Mouse (Mus musculus) CH12.LX (cell line): ENCODE measurements around the gene Smtnl2. TPM values are rescaled to one million over a fixed set of nuclear protein-coding genes. Genes with fewer than 3 reads are reported as not detected.

Source experiments
- DNase-seq: peaks from one replicate; pipeline ENCODE4 v3.0.0-alpha.2; 2013; ENCODE audit errors: extremely low read depth
- H3K27ac ChIP-seq: 2 replicates; pipeline ENCODE4 v1.5.1; 2012; ENCODE audit warnings: low read depth, mild to moderate bottlenecking, control low read depth, moderate library complexity; ENCODE audit not compliant: insufficient read depth
- H3K27me3 ChIP-seq: replicated peaks from 2 replicates; pipeline ENCODE3; 2012; ENCODE audit warnings: inconsistent platforms
- H3K36me3 ChIP-seq, 2 experiments: replicated peaks in 1 of 2; 2 replicates each; pipeline versions ENCODE3 to v1.6.1; 2012; ENCODE audit warnings: inconsistent platforms in 1 of 2, low read length in 1 of 2, mild to moderate bottlenecking in 1 of 2, mixed read lengths in 1 of 2, moderate library complexity in 1 of 2; ENCODE audit not compliant: control insufficient read depth in 1 of 2, insufficient read depth in 1 of 2
- H3K4me1 ChIP-seq, 2 experiments: 2 replicates each; pipeline ENCODE4 v1.6.1; 2012; ENCODE audit warnings: inconsistent platforms in 1 of 2, moderate library complexity in 1 of 2; ENCODE audit not compliant: insufficient read depth in 2 of 2, control insufficient read depth in 1 of 2
- H3K4me2 ChIP-seq: 2 replicates; pipeline ENCODE4 v1.6.1; 2012; ENCODE audit warnings: low read depth, mild to moderate bottlenecking, control low read depth; ENCODE audit not compliant: poor library complexity, insufficient read depth, severe bottlenecking
- H3K4me3 ChIP-seq, 3 experiments: fragments of 150-350 bp in 1 of 3; sonication (generic) in 1 of 3; replicated peaks in 1 of 3; 2 replicates each; pipeline versions ENCODE3 to v1.5.1; 2011 to 2012; ENCODE audit warnings: low read depth in 2 of 3, low read length in 2 of 3, mild to moderate bottlenecking in 2 of 3, moderate library complexity in 2 of 3, control low read depth in 1 of 3, improper control_type of control experiment in 1 of 3, inconsistent platforms in 1 of 3, mixed read lengths in 1 of 3; ENCODE audit not compliant: poor library complexity in 1 of 3
- H3K79me2 ChIP-seq: replicated peaks from 2 replicates; pipeline ENCODE4 v1.6.1; 2012; ENCODE audit warnings: mild to moderate bottlenecking, moderate library complexity; ENCODE audit not compliant: control insufficient read depth, poor library complexity, insufficient read depth, severe bottlenecking; ENCODE audit errors: extremely low read depth
- H3K9ac ChIP-seq: 2 replicates; pipeline ENCODE4 v1.6.1; 2012; ENCODE audit warnings: low read depth, mild to moderate bottlenecking, control low read depth, moderate library complexity; ENCODE audit not compliant: insufficient read depth
- H3K9me3 ChIP-seq: replicated peaks from 2 replicates; pipeline ENCODE3; 2012; ENCODE audit warnings: low read length, inconsistent platforms, mixed read lengths
- BHLHE40 ChIP-seq: IDR thresholded peaks from 2 replicates; pipeline ENCODE4 v1.6.1; 2011; ENCODE audit warnings: mild to moderate bottlenecking, low read depth, low read length, improper control_type of control experiment
- CTCF ChIP-seq, 2 experiments: IDR thresholded peaks in 1 of 2; conservative IDR thresholded peaks in 1 of 2; 2 replicates each; pipeline ENCODE4 v1.5.1; 2011 to 2012; ENCODE audit warnings: low read depth in 2 of 2, low read length in 2 of 2, improper control_type of control experiment in 1 of 2, inconsistent platforms in 1 of 2, mild to moderate bottlenecking in 1 of 2, moderate library complexity in 1 of 2
- ELF1 ChIP-seq: IDR thresholded peaks from 2 replicates; pipeline ENCODE4 v1.6.1; 2014; ENCODE audit warnings: low read depth, mild to moderate bottlenecking, inconsistent platforms, low read length, improper control_type of control experiment
- ETS1 ChIP-seq: conservative IDR thresholded peaks from 2 replicates; pipeline ENCODE4 v1.6.1; 2012; ENCODE audit warnings: low read depth, mild to moderate bottlenecking, inconsistent platforms, low read length, improper control_type of control experiment, moderate library complexity
- IRF4 ChIP-seq: IDR thresholded peaks from 2 replicates; pipeline ENCODE4 v1.6.1; 2014; ENCODE audit warnings: low read depth, mild to moderate bottlenecking, inconsistent platforms, low read length, improper control_type of control experiment
- JUND ChIP-seq: conservative IDR thresholded peaks from 2 replicates; pipeline ENCODE4 v1.6.1; 2011; ENCODE audit warnings: low read depth, low read length, improper control_type of control experiment
- KAT2A ChIP-seq: IDR thresholded peaks from 2 replicates; pipeline ENCODE4 v1.6.1; 2012; ENCODE audit warnings: low read length, improper control_type of control experiment, inconsistent platforms; ENCODE audit not compliant: insufficient replicate concordance
- MAX ChIP-seq: IDR thresholded peaks from 2 replicates; pipeline ENCODE4 v1.6.1; 2011; ENCODE audit warnings: low read length, improper control_type of control experiment
- MEF2A ChIP-seq: IDR thresholded peaks from 2 replicates; pipeline ENCODE4 v1.6.1; 2014; ENCODE audit warnings: low read depth, mild to moderate bottlenecking, inconsistent platforms, low read length, improper control_type of control experiment, borderline replicate concordance
- NELFE ChIP-seq: IDR thresholded peaks from 2 replicates; pipeline ENCODE4 v1.6.1; 2011; ENCODE audit warnings: low read depth, low read length, improper control_type of control experiment
- PAX5 ChIP-seq: IDR thresholded peaks from 2 replicates; pipeline ENCODE4 v1.6.1; 2012; ENCODE audit warnings: low read length, inconsistent platforms, mixed read lengths
- POLR2AphosphoS2 ChIP-seq: IDR thresholded peaks from 2 replicates; pipeline ENCODE4 v1.6.1; 2011; ENCODE audit warnings: low read depth, low read length, improper control_type of control experiment
- RAD21 ChIP-seq: IDR thresholded peaks from 2 replicates; pipeline ENCODE4 v1.6.1; 2011; ENCODE audit warnings: low read depth, mild to moderate bottlenecking, low read length, improper control_type of control experiment, moderate library complexity
- RCOR1 ChIP-seq: conservative IDR thresholded peaks from 2 replicates; pipeline ENCODE4 v1.6.1; 2012; ENCODE audit warnings: low read depth, mild to moderate bottlenecking, inconsistent platforms, low read length, improper control_type of control experiment
- SIN3A ChIP-seq: IDR thresholded peaks from 2 replicates; pipeline ENCODE4 v1.6.1; 2012; ENCODE audit warnings: low read length, improper control_type of control experiment, inconsistent platforms
- UBTF ChIP-seq: IDR thresholded peaks from 2 replicates; pipeline ENCODE4 v1.6.1; 2012; ENCODE audit warnings: low read depth, mild to moderate bottlenecking, inconsistent platforms, low read length, improper control_type of control experiment, moderate library complexity
- USF1 ChIP-seq: IDR thresholded peaks from 2 replicates; pipeline ENCODE4 v1.6.1; 2014; ENCODE audit warnings: low read depth, mild to moderate bottlenecking, inconsistent platforms, low read length, improper control_type of control experiment
- ZKSCAN1 ChIP-seq: IDR thresholded peaks from 2 replicates; pipeline ENCODE4 v1.6.1; 2012; ENCODE audit warnings: low read depth, inconsistent platforms, low read length, improper control_type of control experiment, borderline replicate concordance
- ZMIZ1 ChIP-seq: IDR thresholded peaks from 2 replicates; pipeline ENCODE4 v1.6.1; 2012; ENCODE audit warnings: low read depth, mild to moderate bottlenecking, inconsistent platforms, low read length, improper control_type of control experiment
- ZNF384 ChIP-seq: IDR thresholded peaks from 2 replicates; pipeline ENCODE4 v1.6.1; 2012; ENCODE audit warnings: low read depth, low read length, improper control_type of control experiment, inconsistent platforms
- dilution Hi-C: fragments of 300-500 bp; cut with MboI; formaldehyde crosslinking; loops from 2 replicates; pipeline ENCODE4 v1.14.3; 2020; ENCODE audit warnings: low sequenced_read_pairs; ENCODE audit not compliant: extremely low pct_unique_long_range_greater_than_20kb, extremely low pct_ligation_motif_present
- in situ Hi-C: fragments of 300-500 bp; cut with MboI; formaldehyde crosslinking; loops from 3 replicates; pipeline ENCODE4 v1.14.3; 2019; ENCODE audit warnings: low sequenced_read_pairs, low pct_ligation_motif_present, low pct_unique_long_range_greater_than_20kb, mixed read lengths
- polyA plus RNA-seq: library from polyadenylated mRNA; unstranded; fragments of >175 nt; gene quantifications from 2 replicates; pipeline ENCODE4 v1.2.1, GENCODE M21; 2012; ENCODE audit warnings: low read depth; ENCODE audit not compliant: insufficient read length
- total RNA-seq, 2 experiments: library from RNA; depleted of rRNA; stranded (reverse); fragments of 300-350 nt in 1 of 2; fragments of >200 nt in 1 of 2; gene quantifications; 2 replicates each; pipeline ENCODE4 v1.2.3; 2012 to 2014

The Smtnl2 gene
- total and polyA plus RNA-seq, 3 experiments = 0.47 TPM; not detected in 1

DNA sequence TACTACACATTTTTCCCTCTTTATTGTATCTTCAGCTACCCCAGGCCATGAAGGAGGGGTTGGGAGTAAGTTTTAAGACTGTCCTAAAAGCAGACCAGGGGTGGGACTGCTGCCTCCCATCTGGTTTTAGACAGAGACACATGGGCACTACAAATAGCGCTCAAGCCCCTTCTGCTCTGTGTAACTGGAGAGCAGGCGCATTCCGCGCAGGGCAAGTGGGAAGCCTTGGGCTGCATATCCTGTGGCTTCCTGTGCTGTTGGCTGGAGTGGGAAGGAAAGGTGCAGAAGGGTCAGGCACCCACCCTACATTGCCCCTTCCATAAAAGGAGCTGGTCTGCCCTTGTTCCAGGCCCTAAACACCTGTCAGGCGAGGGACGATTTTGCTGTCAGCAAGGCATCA lies 15.9 kb downstream of the Smtnl2 start:
- Histone ChIP-seq H3K4me3 (no peak overlapping the region), H3K9me3 (peaks cover 7% of the 10 kb centered on the region), H3K9ac (no peak overlapping the region), H3K4me2 (no peak overlapping the region), H3K79me2 (no peaks in the 10 kb centered on the region), H3K27me3 (peaks cover 88% of the 10 kb centered on the region), H3K27ac (no peak overlapping the region), H3K4me1 (no peaks in the 10 kb centered on the region), H3K36me3 (no peaks in the 10 kb centered on the region)
- dilution Hi-C loops = no loop called here
- in situ Hi-C loops = no loop called here
- no peak for DNase-seq
- no peak for TF ChIP-seq NELFE
- no peak for TF ChIP-seq RCOR1
- no peak for TF ChIP-seq ZNF384
- TF ChIP-seq KAT2A = no peak
- TF ChIP-seq USF1 = no peak
- TF ChIP-seq SIN3A = no peak
- TF ChIP-seq ETS1 = no peak
- no peak for TF ChIP-seq MAX
- no peak for TF ChIP-seq ZKSCAN1
- no peak for TF ChIP-seq PAX5
- no peak for TF ChIP-seq CTCF (conservative IDR thresholded peaks at IDR 0.05 in 1 of 2, IDR thresholded peaks at IDR 0.05 in 1 of 2; ENCODE audit: low read depth in 2 of 2, low read length in 2 of 2)
- no peak for TF ChIP-seq IRF4
- no peak for TF ChIP-seq ZMIZ1
- no peak for TF ChIP-seq UBTF
- TF ChIP-seq ELF1 = no peak
- no peak for TF ChIP-seq RAD21
- TF ChIP-seq JUND = no peak
- no peak for TF ChIP-seq BHLHE40
- no peak for TF ChIP-seq MEF2A

DNA sequence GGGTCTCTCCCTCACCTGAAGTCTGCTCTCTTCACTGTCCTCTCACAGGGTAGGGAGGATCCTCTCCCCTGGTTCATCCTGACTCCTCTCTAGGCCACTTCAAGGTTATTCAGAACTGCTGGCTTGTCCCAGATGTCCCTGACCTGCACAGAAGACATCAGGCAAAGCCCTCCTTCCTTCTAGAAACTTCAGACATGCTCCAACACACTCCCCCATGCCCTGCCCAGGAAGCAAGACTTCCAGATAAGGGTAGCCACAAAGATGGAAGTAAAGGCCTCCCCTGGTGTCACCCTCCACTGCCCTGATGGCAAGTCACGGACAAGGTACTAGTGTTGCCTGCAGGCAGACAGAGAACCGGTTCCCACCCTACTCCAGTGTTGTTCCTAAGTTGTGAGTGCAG lies 16.8 kb downstream of the Smtnl2 start:
- no peak for DNase-seq
- Histone ChIP-seq H3K4me3 (no peak overlapping the region), H3K4me2 (no peak overlapping the region), H3K4me1 (no peaks in the 10 kb centered on the region), H3K79me2 (no peaks in the 10 kb centered on the region), H3K36me3 (no peaks in the 10 kb centered on the region), H3K9me3 (peaks cover under 1% of the 10 kb centered on the region), H3K9ac (no peak overlapping the region), H3K27me3 (peaks cover 87% of the 10 kb centered on the region), H3K27ac (no peak overlapping the region)
- dilution Hi-C loops (no loop called here), in situ Hi-C loops (no loop called here)
- TF ChIP-seq POLR2AphosphoS2 = no peak
- TF ChIP-seq CTCF (conservative IDR thresholded peaks at IDR 0.05 in 1 of 2, IDR thresholded peaks at IDR 0.05 in 1 of 2; ENCODE audit: low read depth in 2 of 2, low read length in 2 of 2) = no peak
- no peak for TF ChIP-seq UBTF
- no peak for TF ChIP-seq NELFE
- TF ChIP-seq MAX = no peak
